8 mouse cellular contexts compared by ENCODE assay signal in genomic region chr2:27209816-27210215, GRCm38 (mm10). TPM values are rescaled to one million over a fixed set of nuclear protein-coding genes. Genes with fewer than 3 reads are reported as not detected.
A peak's percentile ranks its signal among the peaks of the same experiment; 100 is the strongest.
DNase-seq lines count a peak whose midpoint lies in the region; ATAC-seq lines count a peak whose summit lies in the region.

No protein-coding gene starts in this region.

- no peak overlapping the region for H3K4me3 ChIP-seq in kidney, embryonic 15.5 days (replicated peaks)
- no peak overlapping the region for H3K4me3 ChIP-seq in embryonic facial prominence, embryonic 14.5 days (ENCODE audit: low read depth, low read length)
- H3K4me3 ChIP-seq in midbrain, embryonic 11.5 days (ENCODE audit: low read depth, low read length) = no peak overlapping the region
- H3K4me3 ChIP-seq in midbrain, embryonic 14.5 days (replicated peaks; ENCODE audit: low read depth, low read length) = no peak overlapping the region

- no peak overlapping the region for H3K27ac ChIP-seq in kidney, embryonic 15.5 days
- H3K27ac ChIP-seq in embryonic facial prominence, embryonic 14.5 days (replicated peaks; ENCODE audit: low read depth, low read length) = no peak overlapping the region
- H3K27ac ChIP-seq in midbrain, embryonic 11.5 days (ENCODE audit: low read depth, low read length) = no peak overlapping the region
- H3K27ac ChIP-seq in midbrain, embryonic 14.5 days (replicated peaks; ENCODE audit: low read depth, low read length) = no peak overlapping the region

- peaks cover 13% of the 10 kb centered on the region for H3K4me1 ChIP-seq in kidney, embryonic 15.5 days
- peaks cover 5% of the 10 kb centered on the region for H3K4me1 ChIP-seq in embryonic facial prominence, embryonic 14.5 days (ENCODE audit: control insufficient read depth, insufficient read depth, low read length)
- no peaks in the 10 kb centered on the region for H3K4me1 ChIP-seq in midbrain, embryonic 11.5 days (ENCODE audit: control insufficient read depth, insufficient read depth, low read length)
- H3K4me1 ChIP-seq in midbrain, embryonic 14.5 days (ENCODE audit: control insufficient read depth, insufficient read depth, low read length) = no peaks in the 10 kb centered on the region

- peaks cover 4% of the 10 kb centered on the region; the same call in 1 of the 2 replicates for H3K36me3 ChIP-seq in kidney, embryonic 15.5 days
- no peaks in the 10 kb centered on the region for H3K36me3 ChIP-seq in embryonic facial prominence, embryonic 14.5 days (ENCODE audit: control insufficient read depth, insufficient read depth, low read length)
- H3K36me3 ChIP-seq in midbrain, embryonic 11.5 days (ENCODE audit: control insufficient read depth, insufficient read depth, low read length) = no peaks in the 10 kb centered on the region
- H3K36me3 ChIP-seq in midbrain, embryonic 14.5 days (ENCODE audit: control insufficient read depth, insufficient read depth, low read length) = no peaks in the 10 kb centered on the region

- H3K4me2 ChIP-seq in kidney, embryonic 15.5 days = no peak overlapping the region
- no peak overlapping the region for H3K4me2 ChIP-seq in embryonic facial prominence, embryonic 14.5 days (ENCODE audit: low read depth, low read length)
- H3K4me2 ChIP-seq in midbrain, embryonic 11.5 days = no peak overlapping the region
- H3K4me2 ChIP-seq in midbrain, embryonic 14.5 days (ENCODE audit: low read length) = no peak overlapping the region

- no peaks in the 10 kb centered on the region for H3K9me3 ChIP-seq in kidney, embryonic 15.5 days (replicated peaks)
- H3K9me3 ChIP-seq in embryonic facial prominence, embryonic 14.5 days (ENCODE audit: control insufficient read depth, low read length) = no peaks in the 10 kb centered on the region
- H3K9me3 ChIP-seq in midbrain, embryonic 11.5 days (ENCODE audit: control insufficient read depth, low read length) = no peaks in the 10 kb centered on the region
- no peaks in the 10 kb centered on the region for H3K9me3 ChIP-seq in midbrain, embryonic 14.5 days (ENCODE audit: control insufficient read depth, low read length)

- no peak overlapping the region for H3K9ac ChIP-seq in kidney, embryonic 15.5 days
- H3K9ac ChIP-seq in embryonic facial prominence, embryonic 14.5 days (ENCODE audit: low read depth, low read length) = no peak overlapping the region
- no peak overlapping the region for H3K9ac ChIP-seq in midbrain, embryonic 11.5 days (ENCODE audit: low read length)
- no peak overlapping the region for H3K9ac ChIP-seq in midbrain, embryonic 14.5 days (replicated peaks; ENCODE audit: low read length)

- ATAC-seq in kidney, embryonic 15.5 days (replicated peaks; ENCODE audit: low FRiP score) = peak; percentile 47; the same call in 1 of the 2 replicates
- no peak for ATAC-seq in embryonic facial prominence, embryonic 14.5 days (ENCODE audit: low read depth)
- ATAC-seq in midbrain, embryonic 11.5 days (ENCODE audit: low FRiP score) = no peak
- no peak for ATAC-seq in midbrain, embryonic 14.5 days (ENCODE audit: low FRiP score, low TSS enrichment)

- no peaks in the 10 kb centered on the region for H3K27me3 ChIP-seq in kidney, embryonic 15.5 days
- H3K27me3 ChIP-seq in embryonic facial prominence, embryonic 14.5 days (replicated peaks; ENCODE audit: control insufficient read depth, insufficient read depth, low read length) = no peaks in the 10 kb centered on the region
- no peaks in the 10 kb centered on the region for H3K27me3 ChIP-seq in midbrain, embryonic 11.5 days (ENCODE audit: control insufficient read depth, insufficient read depth, low read length)
- H3K27me3 ChIP-seq in midbrain, embryonic 14.5 days (ENCODE audit: control insufficient read depth, insufficient read depth, low read length) = no peaks in the 10 kb centered on the region

- 33% methylated on average over 5 of the region's 5 CpGs for WGBS in kidney, embryonic 15.5 days
- 36% methylated on average over 5 of the region's 5 CpGs for WGBS in embryonic facial prominence, embryonic 14.5 days
- WGBS in midbrain, embryonic 11.5 days = 71% methylated on average over 5 of the region's 5 CpGs
- 63% methylated on average over 5 of the region's 5 CpGs for WGBS in midbrain, embryonic 14.5 days

- no peak for DNase-seq in kidney, adult 18-20 months
- peak; percentile 28 for DNase-seq in embryonic facial prominence, embryonic 14.5 days (ENCODE audit: low spot score)
- peak; percentile 31 for DNase-seq in induced T-regulatory cell, adult 2 months (ENCODE audit: low read depth)
- peak; percentile 76 for DNase-seq in thymus, postnatal 0 days (ENCODE audit: low spot score)
- DNase-seq in midbrain, embryonic 11.5 days (ENCODE audit: low spot score, missing footprints) = no peak
- DNase-seq in midbrain, embryonic 14.5 days = no peak
- DNase-seq in frontal cortex, postnatal 10 days (ENCODE audit: low spot score in 2 of 2) = no peak

RNA-seq across cellular contexts. Expression of gene Sardh, which starts 38.3 kb away (rescaled TPM):
- 38.7 and 46.1 TPM in 2 replicates for polyA plus RNA-seq in kidney, embryonic 15.5 days (2015; fragmentation: Nextera tagmentation; extraction: Ambion mirVana)
- polyA plus RNA-seq in embryonic facial prominence, embryonic 14.5 days (2014; fragmentation: Nextera tagmentation; extraction: Ambion mirVana) = 10.2 and 10.7 TPM in 2 replicates
- polyA plus RNA-seq in thymus, postnatal 0 days (2015; fragmentation: Nextera tagmentation; extraction: Ambion mirVana) = 3.2 and 3.6 TPM in 2 replicates
- 3.6 and 4.4 TPM in 2 replicates for polyA plus RNA-seq in midbrain, embryonic 11.5 days (2014; fragmentation: Nextera tagmentation; extraction: Ambion mirVana)
- polyA plus RNA-seq in midbrain, embryonic 14.5 days (2014; fragmentation: Nextera tagmentation; extraction: Ambion mirVana) = 3.2 and 4.5 TPM in 2 replicates

RNA-seq across cellular contexts. Expression of gene Dbh, which starts 44.8 kb away (rescaled TPM):
- polyA plus RNA-seq in kidney, embryonic 15.5 days (2015; fragmentation: Nextera tagmentation; extraction: Ambion mirVana) = 3.5 and 19.1 TPM in 2 replicates
- 2.1 and 3.9 TPM in 2 replicates for polyA plus RNA-seq in embryonic facial prominence, embryonic 14.5 days (2014; fragmentation: Nextera tagmentation; extraction: Ambion mirVana)
- 0.08 and 0.15 TPM in 2 replicates for polyA plus RNA-seq in thymus, postnatal 0 days (2015; fragmentation: Nextera tagmentation; extraction: Ambion mirVana)
- 0.48 TPM in 1 of 2 replicates, not detected in the other for polyA plus RNA-seq in midbrain, embryonic 11.5 days (2014; fragmentation: Nextera tagmentation; extraction: Ambion mirVana)
- polyA plus RNA-seq in midbrain, embryonic 14.5 days (2014; fragmentation: Nextera tagmentation; extraction: Ambion mirVana) = 2.7 and 5.5 TPM in 2 replicates

Comparison
In these comparisons a context has a peak if more than half of its experiments do, and no peak if none do; other contexts are left out.
1. DNase-seq: peak in embryonic facial prominence, embryonic 14.5 days (single experiment), induced T-regulatory cell, adult 2 months (single experiment) and thymus, postnatal 0 days (single experiment); none in kidney, adult 18-20 months (single experiment), midbrain, embryonic 11.5 days (single experiment), midbrain, embryonic 14.5 days (single experiment) and frontal cortex, postnatal 10 days (0 of 2).